Mouse (Mus musculus) cerebellum, adult 2 months (tissue): ENCODE measurements at regions not wholly inside any gene's neighbourhood (a gene's known extent, or its start where the extent isn't known, plus 50 kb on each side); places are given as distances from the start of the nearest gene placed in this dataset.

Source experiments
- CTCF ChIP-seq: fragments of 200-500 bp; IDR thresholded peaks from 2 replicates; pipeline ENCODE4 v1.5.1; 2011; ENCODE audit warnings: low read depth, mild to moderate bottlenecking, control low read depth, low read length, moderate library complexity, borderline replicate concordance; ENCODE audit not compliant: insufficient read depth
- POLR2A ChIP-seq: fragments of 200-500 bp; IDR thresholded peaks from 2 replicates; pipeline ENCODE4 v1.6.1; 2011; ENCODE audit warnings: low read length, control low read depth, borderline replicate concordance; ENCODE audit not compliant: insufficient read depth

GRCm38 (mm10) chr7:71236334-71236733, 115.0 kb downstream of the Gm10295 start:
- TF ChIP-seq POLR2A (no peak), CTCF (no peak)
